Mouse (Mus musculus) frontal cortex, postnatal 25 days (tissue): ENCODE data around the gene Vav1.

Experiments used
- DNase-seq, 2 experiments: peaks; one replicate each; pipeline ENCODE4 v3.0.0; 2022; ENCODE audit warnings: low spot score in 2 of 2

Gene Vav1

DNA sequence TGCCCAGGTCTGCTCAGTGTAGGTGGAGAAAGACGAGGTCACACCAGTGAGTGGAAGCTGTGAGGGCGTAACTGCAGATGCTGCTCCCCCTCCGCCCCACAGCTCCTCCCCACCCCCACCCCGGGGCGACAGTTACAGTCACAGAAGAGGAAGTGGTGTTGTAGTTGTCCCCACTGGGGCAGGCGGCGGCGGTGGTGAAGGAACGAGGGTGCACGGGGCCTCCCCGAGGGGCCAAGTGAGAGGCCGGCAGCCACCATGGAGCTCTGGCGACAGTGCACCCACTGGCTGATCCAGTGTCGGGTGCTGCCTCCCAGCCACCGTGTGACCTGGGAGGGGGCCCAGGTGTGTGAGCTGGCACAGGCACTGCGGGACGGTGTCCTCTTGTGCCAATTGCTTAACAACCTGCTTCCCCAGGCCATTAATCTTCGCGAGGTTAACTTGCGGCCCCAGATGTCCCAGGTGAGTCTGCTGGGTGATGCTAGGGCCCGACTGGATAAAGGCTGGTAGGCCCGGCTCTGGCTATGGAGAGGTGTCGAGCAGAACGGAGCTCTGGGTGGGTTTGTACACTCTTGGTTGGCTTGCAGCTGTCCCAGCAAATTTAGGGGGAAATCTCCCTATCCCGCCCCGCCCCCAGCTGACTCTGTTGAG, at the start of gene Vav1:
TSS of gene Vav1 (plus strand) at position 158 of the 648 bp plus-strand sequence.
- DNase-seq: no peak

DNA sequence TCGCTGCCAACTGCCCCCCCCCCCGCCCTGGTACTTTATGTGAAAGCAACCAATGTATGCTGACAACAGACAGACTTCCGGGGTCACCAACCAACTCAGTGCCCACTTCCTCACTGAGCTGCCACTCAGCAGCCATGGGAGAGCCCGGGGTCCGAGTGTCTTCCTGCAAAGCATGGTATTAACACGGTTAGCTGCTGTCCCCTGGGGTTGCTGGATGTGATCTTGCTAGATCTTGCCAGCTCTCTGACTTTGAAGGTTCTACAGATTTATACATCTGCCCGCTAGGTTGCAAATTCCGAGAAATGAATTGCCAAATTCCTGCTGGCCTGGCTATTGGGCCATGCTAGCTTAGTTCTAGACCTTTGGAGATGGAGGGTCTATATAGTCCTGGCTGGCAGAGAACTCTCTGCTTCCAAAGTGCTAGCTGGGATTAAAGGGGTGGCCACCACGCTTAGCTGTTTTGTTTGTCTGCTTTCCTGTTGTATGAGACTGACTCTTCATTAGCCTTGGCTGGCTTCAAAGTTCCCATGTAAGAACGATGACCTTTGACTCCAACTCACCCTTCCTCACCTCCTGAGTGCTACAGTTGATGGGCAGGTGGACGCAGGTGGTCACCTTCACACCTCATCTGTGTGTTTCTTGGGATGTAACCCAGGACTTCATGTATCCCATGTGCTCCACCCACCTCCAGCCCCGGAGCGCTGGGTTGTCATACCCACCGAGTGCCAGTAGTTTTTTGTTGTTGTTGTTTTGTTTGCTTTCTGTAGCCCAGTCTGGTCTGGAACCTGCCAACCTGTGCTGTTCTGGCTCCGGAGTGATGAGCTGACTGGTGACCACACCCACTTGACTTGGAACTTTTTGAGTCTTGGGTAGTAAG, 48.8 kb upstream of the Vav1 start:
- DNase-seq: no peak

DNA sequence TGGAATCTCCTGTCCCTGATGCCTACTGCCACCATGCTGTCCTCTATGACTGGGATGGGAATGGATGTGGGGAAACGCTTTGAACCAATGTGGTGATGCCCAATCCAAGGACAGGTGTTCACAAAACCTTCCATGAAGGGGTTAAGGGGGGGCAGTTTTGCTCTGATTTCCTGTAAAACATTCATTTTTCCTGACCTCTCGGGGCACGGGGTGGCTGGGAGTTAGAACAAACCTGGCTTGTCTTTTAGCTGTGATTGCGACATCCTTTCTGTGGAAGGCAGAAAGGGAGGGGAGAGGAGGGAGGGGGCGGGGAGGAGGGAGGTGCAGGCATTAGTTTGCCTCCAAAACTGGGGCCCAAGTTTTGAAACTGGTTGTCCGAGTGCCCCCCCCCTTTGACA, 48.2 kb upstream of the Vav1 start:
- DNase-seq: no peak

DNA sequence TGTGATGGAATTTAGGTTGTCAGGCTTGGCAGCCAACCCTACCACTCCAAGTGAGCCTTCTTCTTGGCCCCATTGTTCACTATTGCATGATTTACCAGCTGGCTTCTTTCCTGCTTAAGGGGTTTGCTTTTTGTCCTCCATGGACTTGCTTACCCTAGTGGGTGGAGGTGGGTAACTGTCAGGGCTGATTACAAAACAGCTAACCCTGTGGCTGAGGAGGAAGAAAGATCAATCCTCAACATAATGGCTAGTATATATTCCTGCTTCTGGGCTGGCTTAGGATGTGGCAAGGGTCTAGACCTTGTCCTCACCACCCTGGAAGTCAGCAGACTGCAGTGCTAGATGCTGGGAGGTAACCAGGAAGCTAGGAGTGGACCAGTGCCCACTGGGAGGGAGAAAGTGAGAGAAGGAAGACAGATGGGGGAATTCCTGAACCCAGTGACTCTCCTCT, 47.6 kb upstream of the Vav1 start:
- no peak for DNase-seq

DNA sequence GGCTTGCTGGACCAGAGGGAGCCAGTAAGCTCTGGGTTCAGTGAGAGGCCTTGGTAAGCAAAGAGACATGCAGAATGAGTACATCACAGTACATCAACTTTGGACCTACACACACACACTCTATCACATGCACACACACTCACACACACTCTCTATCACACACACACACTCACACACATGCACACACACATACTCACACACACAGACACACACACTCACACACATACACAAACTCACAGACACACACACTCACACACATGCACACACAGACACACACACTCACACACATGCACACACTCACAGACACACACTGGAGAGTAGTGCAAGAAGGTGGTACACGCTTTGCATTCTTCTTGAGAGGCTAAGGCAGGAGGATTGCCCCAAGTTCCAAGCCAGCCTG, 46.7 kb upstream of the Vav1 start:
- no peak for DNase-seq

DNA sequence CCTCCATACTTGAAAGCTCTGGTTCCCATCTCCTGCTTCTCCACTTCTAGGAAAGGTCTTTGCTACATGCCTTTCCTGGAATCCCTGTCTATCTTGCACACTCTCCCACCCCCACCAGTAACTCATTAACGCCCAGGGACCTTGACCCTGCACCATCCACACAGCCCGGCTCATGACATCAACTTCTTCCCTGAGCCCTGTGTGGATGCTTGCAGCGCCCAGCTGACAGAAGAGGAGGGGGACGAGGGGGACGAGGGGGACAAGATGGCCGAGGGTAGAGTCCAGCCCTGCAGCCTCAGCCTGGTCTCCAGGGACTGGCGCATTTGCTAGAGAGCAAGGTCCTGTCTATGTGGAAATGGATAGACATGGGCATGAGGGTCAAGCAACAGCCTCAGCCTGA, 45.9 kb upstream of the Vav1 start:
- no peak for DNase-seq

DNA sequence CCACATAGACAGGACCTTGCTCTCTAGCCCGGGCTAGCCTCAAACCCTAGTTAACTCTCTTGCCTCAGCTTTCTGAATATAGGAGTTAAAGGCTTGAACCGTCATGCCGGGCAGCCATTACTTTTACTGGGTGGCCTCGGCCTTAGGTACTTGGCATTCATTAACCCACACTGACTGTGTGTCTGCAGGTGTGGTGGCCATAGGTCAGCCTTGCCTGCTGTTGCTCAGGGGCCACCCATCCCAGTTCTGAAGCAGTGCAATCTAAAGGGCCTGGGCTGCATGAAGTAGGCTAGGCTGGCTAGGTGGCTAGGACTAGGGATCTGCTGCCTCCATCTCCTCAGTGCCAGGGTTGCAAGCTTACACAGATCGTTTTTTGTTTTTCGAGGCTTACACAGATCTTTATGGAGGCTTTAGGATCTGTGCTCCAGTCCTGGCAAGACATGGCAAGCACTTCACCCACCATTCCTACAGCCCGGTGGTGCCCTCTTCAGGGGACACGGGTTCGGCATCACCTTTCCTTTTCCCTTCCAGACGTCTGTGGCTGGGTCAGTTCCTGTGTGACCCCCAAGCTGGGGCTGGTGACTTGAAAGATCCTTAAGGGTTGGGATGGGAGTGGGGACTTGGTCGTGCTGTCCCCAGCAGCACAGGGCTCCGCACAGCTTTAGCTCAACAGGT, 44.5 kb upstream of the Vav1 start:
- DNase-seq: no peak

DNA sequence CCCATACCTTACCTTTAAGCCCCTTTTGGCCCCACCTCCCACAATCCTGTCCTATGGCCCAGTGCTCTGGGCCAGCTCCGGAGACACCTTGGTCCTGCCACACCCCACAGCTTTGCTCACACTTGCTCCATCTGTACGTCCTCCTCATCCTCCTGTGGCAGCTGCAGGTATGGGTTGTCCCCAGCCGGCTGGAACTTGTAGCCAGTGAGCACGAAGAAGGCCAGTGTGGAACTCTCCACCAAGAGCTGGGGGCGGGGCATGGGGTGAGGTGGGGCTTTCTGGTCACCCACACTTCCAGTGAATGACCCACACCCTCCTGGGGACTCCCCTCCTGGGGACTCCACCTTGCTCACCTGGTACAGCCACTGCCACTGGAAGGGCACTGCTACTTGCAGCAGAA, 43.1 kb upstream of the Vav1 start:
- no peak for DNase-seq

DNA sequence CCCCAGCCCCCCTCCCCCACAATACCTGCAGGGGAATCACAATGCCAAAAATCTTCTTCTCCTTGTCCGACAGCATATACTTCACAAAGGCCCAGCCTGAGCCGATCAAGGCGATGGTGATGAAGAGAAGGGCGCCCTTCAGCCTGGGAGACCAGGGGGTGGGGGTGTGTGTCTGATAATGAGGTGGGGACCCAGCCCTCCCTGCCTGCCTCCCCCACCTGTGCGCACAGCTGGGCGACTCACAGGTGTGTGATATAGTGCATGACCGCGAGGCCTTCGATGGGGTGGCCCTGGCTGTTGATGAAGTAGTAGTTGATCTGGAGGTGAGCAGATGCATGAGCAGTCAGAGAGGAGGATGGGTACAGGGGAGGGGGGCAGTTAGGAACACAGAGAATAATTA, 41.7 kb upstream of the Vav1 start:
- no peak for DNase-seq

DNA sequence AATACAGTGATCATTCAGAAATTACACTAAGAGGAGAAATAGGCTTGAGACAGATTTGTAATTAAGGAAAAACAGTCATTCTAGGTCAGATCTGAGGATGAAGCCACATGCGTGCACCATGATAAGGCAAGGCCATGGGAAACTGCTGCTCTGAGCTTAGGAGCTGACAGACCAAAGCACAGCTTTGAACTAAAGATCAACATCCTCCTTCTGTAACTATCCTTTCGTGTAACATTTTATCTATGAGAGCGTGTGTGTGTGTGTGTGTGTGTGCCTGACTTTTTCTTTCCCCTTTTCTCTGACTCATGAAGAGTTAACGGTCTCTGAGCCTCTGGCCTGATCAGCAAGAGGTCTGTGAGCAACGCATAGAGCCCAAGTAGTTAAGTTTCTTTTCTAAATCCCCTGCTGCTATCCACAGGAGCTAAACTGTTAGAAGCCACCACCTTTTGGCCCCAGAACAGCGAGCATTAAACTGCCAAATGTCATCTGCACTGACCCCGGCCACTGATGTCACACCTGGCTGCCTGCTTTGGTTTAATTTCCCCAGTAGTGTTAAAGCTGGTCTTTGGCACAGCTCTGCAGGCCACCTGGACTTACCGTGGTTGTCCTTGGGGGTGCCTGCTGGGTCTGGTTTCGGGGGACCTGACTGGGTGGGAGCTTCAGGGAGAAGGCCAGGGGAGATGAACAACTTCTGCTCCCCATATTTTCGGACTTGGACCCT, 35.1 kb upstream of the Vav1 start:
- DNase-seq: no peak

DNA sequence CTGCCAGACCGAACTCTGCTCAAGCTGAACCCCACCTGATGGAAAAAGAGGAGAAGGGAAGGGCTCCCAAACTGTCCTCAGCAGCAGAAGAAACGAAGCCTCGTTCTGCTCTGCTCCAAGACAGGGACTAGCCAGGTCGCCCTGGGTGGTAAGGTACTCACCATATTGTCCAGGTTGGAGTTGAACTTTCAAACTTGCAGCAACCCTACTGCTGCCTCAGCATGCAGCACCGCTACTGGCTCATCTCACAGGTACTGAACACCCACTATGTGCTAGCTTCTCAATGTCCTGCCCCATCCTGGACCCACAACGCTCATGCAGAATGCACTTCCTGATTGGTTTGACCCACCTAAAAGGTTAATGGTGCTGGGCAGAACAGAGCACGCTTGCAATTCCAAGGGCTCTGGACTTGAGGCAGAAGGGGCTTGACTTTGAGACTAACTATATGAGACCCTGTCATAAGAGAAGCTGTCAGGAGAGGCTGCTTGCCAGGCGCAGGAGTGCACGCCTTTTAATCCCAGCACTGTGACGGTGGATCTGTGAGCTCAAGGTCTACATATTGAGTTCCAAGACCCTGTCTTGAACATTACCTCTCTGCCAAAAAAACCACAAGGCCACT, 33.5 kb upstream of the Vav1 start:
- no peak for DNase-seq

DNA sequence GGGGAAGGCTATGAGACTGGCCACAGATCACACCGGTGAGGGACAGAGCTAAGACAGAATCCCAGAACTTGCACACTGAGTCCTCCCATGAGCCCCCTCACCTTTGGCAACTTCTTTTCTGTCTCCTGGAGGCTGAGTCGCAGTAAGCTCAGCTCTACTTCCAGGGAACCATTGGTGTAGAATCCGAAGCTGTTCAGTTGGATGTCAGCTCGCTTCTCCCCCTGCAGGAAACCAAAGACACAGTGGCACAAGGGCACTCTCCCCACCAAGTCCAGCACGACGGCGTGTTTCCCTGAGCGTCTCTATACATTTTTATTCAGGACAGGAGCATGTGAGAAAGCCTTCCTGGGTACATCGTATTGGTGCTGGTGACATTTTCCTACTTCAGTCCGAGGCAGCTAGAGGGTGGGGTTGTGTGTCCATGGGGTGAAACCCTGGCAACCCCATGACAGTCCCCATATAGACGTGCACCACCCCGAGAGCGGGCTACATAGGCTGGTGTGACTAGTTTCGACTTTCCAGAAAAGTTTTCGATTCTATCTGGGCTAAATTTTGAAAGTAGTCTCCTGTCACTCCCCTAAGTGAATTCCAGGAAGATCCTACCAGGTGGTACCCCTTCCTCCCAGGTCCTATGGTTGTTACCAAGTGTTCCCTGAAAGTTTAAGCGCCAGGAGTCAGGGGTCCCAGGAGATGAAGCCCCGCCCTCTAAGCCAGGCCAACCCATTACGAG, 32.1 kb upstream of the Vav1 start:
- DNase-seq: no peak

DNA sequence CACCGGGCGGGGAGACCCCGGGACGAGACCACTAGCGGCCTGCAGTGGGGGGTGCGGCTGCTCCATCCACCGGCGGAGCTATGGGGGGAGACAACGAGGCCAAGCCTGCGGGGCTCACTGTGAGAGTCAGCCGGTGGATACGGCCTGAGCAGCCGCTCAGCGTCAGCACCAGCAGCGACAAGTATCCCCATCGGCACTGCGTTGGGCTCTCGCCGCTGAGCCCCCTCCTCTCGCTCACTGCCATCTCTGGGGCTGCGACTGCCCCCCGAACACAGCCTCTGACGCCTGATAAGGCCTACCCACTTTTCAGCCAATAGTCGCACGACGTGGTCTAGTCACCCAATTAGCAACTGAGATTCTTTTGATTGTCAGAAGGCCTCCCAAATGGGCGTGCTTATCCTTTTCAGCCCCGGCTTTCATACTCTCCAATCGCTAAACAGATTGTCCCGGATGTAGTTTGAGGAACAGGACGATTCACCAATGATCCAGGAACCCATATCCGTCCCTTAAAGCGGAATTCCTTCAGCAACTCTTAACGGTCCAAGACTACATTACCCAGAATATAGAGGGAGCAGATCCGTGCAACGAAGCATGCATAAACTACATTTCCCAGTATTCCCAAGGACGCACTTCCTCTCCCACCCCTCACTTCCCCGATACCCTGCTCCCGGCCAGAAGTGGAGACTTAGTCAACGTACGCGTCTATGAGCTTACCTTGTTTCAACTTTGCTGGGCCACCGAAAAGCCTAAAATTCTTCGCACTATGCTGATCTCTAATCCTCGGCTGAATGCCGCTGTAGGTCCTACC, 31.3 kb upstream of the Vav1 start:
- peak; percentile 82 to 92 for DNase-seq

DNA sequence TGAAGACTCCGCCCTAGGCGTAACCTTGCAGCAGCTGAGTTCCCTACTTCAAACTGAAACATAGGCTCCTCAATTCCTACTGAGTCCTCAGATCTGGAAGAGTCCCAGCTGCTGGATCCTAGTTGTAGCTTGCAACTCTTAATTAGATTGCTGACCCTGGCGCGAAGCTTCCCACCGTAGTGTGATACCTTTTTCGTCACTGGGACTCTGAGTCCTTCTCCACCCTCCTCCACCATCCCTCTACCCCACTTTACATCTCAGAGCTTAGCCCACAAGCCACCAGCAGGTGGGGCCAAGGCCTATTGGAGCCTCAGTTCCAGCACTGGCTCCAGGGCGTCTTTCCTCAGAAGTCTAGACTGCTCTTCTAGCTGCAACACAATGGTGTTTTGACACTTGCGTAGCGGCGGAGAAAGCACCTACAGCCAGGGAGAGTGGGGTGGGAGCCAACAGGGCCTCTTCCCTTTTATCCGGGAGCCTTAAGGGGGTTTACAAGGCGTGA, 30.6 kb upstream of the Vav1 start, which contains the start of gene Gpr108:
TSS of gene Gpr108 (minus strand) at position 246 of the 499 bp plus-strand sequence.
- peak; percentile 77 for DNase-seq

DNA sequence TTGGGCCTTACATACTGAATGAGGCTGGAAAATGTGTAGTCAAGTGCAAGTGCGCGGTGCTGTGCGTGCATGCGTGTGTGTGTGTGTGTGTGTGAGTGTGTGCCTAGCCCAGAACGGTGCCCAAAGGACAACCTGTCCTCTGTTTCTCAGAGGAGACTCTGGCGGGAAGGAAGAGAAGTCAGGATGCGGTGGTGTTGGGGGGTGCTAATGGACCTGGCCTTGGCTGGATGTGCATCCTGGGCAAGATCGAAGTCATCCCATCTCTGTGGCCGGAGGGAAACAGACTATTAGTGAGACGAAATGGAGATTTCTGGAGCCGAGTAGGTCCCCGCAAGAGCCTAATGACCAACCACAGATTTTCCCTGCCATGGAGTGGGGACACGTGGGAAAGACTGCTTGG, 30.1 kb upstream of the Vav1 start:
- DNase-seq: no peak

DNA sequence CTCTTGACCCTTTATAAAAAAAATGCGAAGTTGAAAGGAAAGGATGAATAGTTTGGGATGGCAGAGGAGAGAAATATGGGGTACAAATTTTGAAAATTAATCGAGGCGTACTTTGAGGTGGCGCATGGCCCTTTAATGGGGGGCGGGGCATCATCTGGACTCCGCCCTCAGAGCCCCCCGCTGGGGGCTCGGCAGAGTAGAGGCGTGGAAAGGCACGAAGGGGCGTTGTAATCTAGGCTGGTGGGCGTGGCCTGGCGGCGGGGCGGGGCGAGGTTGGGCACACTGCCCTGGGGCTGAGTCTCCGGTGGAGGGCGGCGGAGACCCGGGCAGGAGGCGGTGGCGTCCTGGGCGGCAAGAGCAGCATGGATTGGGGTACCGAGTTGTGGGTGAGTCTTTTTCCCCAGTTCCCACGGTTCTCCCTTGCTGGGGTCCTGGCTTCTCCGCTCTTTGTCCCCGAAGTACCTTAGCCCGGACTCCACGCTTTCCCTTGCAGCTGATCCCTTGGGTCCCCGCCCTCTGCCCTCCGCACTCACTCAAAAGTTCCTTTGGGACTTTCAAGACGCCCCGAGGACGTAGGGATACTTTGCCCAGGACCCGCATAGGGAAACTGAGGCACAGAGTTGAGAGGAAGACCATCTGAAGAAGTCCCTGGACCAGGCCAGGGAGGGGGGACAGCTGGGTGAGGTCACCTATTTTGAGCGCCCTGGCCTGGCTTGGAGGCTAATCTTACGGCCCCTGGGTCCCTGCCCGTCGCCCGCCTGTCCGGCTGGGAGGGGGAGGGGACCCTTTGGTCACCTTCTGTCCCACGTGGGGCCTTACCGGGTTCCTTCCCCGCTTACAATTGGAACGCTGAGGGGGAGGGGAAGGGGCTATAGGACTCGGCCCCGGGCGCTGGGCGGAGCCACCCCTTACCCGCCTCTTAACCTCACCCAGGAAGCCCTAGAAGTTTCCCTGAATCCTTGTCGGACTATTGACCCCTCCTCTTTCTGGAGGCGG, 29.4 kb upstream of the Vav1 start, which contains the start of gene Trip10:
TSS of gene Trip10 (plus strand) at position 270 of the 996 bp plus-strand sequence.
- peak; percentile 68 to 79 for DNase-seq

DNA sequence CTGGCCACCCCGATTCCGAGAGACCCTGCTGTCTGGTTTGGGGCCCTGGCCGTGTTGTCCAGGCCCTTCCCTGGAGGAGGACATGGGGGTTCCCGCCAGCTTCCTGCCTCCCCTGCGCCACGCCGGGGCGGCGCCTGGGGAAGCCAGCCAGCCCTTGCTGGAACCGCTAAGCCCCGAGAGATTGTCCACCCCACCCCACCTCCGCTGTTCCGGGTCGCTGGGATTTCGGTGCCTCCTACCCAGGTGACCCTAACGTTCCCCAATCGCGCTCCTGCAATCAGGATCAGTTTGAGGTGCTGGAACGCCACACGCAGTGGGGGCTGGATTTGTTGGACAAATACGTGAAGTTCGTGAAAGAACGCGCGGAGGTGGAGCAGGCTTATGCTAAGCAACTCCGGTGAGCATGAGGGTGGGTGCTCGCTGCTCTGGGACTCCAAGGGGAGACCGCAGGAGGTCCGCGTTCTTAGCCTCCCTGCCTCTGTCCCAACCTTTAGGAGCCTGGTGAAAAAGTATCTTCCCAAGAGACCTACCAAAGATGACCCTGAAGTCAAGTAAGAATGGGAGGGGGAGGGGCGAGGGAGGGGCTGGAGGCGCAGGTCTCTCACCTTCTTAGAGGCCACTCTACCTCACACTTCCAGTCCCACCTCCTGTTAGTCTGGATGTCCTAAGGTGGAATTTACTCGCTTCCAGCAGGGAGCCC, 28.3 kb upstream of the Vav1 start:
- no peak for DNase-seq

DNA sequence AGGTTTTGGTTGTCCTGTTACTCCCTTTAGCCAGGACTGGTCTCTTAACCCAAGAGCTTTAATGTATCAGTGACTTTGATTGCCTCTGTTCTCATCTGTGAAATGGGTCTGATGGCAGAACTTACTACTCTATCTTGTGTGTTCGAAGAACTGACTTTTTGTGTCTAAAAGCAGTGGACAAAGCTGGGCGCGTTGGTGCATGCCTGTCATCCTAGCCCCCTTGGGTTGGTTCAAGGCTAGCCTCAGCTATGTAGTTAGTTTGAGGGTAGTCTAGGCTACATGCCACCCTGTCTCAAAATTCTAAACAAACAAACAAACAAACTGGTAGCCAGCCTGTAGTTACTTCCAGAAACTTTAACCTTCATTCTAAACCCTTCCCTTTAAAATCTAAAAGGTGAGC, 27.5 kb upstream of the Vav1 start:
- DNase-seq: no peak
